Mouse (Mus musculus): Measurements from ENCODE around the gene Pacrg. TPM values are rescaled to one million over a fixed set of nuclear protein-coding genes. Genes with fewer than 3 reads are reported as not detected.

Pacrg gene
- polyA plus RNA-seq, 1 experiment from 2014 or later: 10.7 TPM

GRCm38 (mm10) chr17:10560053-10560452 is 280.1 kb downstream of the Pacrg start:
- Histone ChIP-seq H3K4me1 (no peaks in the 10 kb centered on the region), H3K4me3 (no peak overlapping the region), H3K9ac (no peak overlapping the region), H3K36me3 (replicated peaks) (no peaks in the 10 kb centered on the region), H3K27ac (no peak overlapping the region), H3K9me3 (no peaks in the 10 kb centered on the region), H3K27me3 (replicated peaks) (no peaks in the 10 kb centered on the region), H3K4me2 (no peak overlapping the region)
- ATAC-seq (replicated peaks): no peak
- 25% methylated on average over 3 of the region's 3 CpGs for WGBS

DNA sequence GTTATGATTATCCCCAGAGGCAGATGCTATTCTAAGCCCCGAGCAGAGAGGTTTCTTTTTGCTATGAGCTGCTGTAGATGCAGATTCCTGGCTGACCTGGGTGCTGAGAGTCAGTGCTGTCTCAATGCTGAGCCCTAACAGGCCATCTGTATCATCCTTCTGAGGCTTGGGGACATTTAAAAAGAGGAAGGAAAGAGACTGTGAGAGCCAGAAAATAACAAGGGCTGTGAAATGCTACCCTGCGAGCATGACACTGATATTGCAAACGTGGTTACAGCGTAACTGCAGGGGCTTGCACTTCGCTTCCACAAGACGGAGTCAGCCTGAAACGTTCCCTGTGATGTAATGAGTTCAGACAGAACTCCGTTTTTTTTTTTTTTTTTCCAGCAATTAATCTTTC is 281.4 kb downstream of the Pacrg start:
- Histone ChIP-seq H3K4me1 (no peaks in the 10 kb centered on the region), H3K4me2 (no peak overlapping the region), H3K36me3 (replicated peaks) (no peaks in the 10 kb centered on the region), H3K27me3 (replicated peaks) (no peaks in the 10 kb centered on the region), H3K4me3 (no peak overlapping the region), H3K9me3 (no peaks in the 10 kb centered on the region), H3K9ac (no peak overlapping the region), H3K27ac (no peak overlapping the region)
- WGBS: 79% methylated on average over 8 of the region's 8 CpGs
- ATAC-seq (replicated peaks): no peak

- 90% methylated on average over 16 of the region's 16 CpGs for WGBS
- no peak overlapping the region for H3K4me2 ChIP-seq
- no peak overlapping the region for H3K9ac ChIP-seq
- no peak for ATAC-seq (replicated peaks)
- H3K27ac ChIP-seq: no peak overlapping the region
- no peaks in the 10 kb centered on the region for H3K4me1 ChIP-seq
- H3K4me3 ChIP-seq: no peak overlapping the region
- H3K9me3 ChIP-seq: no peaks in the 10 kb centered on the region
- 0 out of 2 replicates have a peak, but pooled peaks cover 2% of the 10 kb centered on the region for H3K27me3 ChIP-seq (replicated peaks)
- no peaks in the 10 kb centered on the region for H3K36me3 ChIP-seq (replicated peaks)
These were observed 287.6 kb downstream of the Pacrg start for GRCm38 (mm10) chr17:10552295-10553056.

DNA sequence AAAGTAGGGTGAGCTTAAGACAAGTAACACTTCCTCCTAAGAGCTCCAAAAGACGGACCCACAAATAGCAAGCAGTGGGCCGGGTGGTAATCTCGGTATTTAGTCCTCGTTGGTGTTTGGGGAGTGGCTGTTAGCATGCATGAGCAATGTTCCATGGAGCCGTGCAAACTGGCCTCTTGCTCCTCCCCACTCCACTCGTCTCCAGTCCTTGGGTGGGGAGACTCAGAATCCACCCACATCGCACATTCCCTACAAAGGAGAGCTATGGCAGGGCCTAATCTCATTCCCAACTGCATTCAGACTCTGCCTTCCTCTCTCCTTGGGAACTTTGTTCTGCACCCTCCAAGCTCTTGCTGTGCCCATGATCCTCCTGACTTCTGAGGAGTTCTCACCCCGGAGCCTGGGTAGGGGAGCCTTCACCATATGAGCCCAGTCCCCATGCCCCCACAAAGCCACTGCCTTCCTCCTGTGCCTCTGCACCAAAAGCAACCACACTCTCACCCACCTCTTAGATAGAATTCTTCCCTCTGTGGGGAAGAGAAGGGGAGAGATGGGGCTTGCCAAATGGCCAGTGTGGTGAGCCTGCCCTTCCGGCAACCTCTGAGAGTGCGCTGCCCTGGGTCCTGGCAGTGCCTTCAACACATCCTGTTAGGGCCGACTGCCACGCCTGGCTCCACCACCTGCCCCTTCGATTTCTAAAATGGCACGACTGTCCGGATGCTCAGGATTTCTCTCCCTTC is 289.2 kb downstream of the Pacrg start:
- no peak for ATAC-seq (replicated peaks)
- Histone ChIP-seq H3K9ac (no peak overlapping the region), H3K27ac (no peak overlapping the region), H3K9me3 (no peaks in the 10 kb centered on the region), H3K4me3 (no peak overlapping the region), H3K27me3 (replicated peaks) (0 out of 2 replicates have a peak, but pooled peaks cover 2% of the 10 kb centered on the region), H3K4me2 (no peak overlapping the region), H3K36me3 (replicated peaks) (no peaks in the 10 kb centered on the region), H3K4me1 (no peaks in the 10 kb centered on the region)
- 69% methylated on average over 15 of the region's 15 CpGs for WGBS

DNA sequence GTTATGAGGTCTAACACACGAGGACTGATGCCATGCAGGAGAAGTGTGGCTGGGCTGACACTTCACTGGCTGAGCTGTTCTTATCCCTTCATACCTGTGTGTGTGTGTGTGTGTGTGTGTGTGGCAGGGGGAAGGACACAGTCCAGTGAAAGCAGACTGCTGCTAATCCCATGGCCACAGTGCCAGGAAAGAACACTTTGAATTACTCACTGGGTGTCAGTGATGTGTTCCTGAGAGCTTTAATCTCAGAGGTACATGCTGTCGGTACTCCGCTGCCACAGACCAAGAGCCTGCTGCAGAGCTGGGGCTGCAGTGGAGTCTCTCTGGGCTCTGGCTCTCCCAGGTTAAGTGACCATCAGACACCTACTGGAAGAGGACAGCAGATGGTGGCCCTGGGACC is 290.3 kb downstream of the Pacrg start:
- 66% methylated on average over 3 of the region's 3 CpGs for WGBS
- no peaks in the 10 kb centered on the region for H3K36me3 ChIP-seq (replicated peaks)
- H3K4me2 ChIP-seq: no peak overlapping the region
- H3K9ac ChIP-seq: no peak overlapping the region
- ATAC-seq (replicated peaks): no peak
- H3K27me3 ChIP-seq (replicated peaks): 0 out of 2 replicates have a peak, but pooled peaks cover 2% of the 10 kb centered on the region
- no peaks in the 10 kb centered on the region for H3K9me3 ChIP-seq
- no peak overlapping the region for H3K27ac ChIP-seq
- H3K4me3 ChIP-seq: no peak overlapping the region
- no peaks in the 10 kb centered on the region for H3K4me1 ChIP-seq

DNA sequence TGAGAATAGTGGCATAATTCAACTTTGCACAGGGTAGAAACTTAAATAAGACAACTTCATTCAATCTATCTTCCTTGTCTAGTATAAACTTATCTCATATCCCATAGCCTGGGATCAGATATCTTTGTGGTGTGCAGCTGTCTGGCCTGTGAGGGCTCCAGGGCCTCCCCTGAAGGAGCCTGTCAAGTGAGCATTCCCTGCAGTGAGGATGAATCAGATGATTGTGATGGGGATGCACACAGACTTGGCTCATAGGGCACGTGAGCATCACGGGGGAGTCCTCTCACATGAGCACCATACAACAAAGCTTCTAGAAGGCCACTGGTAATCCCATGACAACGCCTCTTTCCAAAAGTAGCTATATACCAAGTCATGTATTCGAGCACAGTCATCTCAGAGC is 291.1 kb downstream of the Pacrg start:
- Histone ChIP-seq H3K27me3 (replicated peaks) (0 out of 2 replicates have a peak, but pooled peaks cover 2% of the 10 kb centered on the region), H3K4me3 (no peak overlapping the region), H3K9ac (no peak overlapping the region), H3K36me3 (replicated peaks) (no peaks in the 10 kb centered on the region), H3K9me3 (no peaks in the 10 kb centered on the region), H3K4me1 (no peaks in the 10 kb centered on the region), H3K27ac (no peak overlapping the region), H3K4me2 (no peak overlapping the region)
- 82% methylated on average over 4 of the region's 4 CpGs for WGBS
- ATAC-seq (replicated peaks): no peak

GRCm38 (mm10) chr17:10540772-10541171 is 299.3 kb downstream of the Pacrg start:
- Histone ChIP-seq H3K4me2 (no peak overlapping the region), H3K4me1 (no peaks in the 10 kb centered on the region)

DNA sequence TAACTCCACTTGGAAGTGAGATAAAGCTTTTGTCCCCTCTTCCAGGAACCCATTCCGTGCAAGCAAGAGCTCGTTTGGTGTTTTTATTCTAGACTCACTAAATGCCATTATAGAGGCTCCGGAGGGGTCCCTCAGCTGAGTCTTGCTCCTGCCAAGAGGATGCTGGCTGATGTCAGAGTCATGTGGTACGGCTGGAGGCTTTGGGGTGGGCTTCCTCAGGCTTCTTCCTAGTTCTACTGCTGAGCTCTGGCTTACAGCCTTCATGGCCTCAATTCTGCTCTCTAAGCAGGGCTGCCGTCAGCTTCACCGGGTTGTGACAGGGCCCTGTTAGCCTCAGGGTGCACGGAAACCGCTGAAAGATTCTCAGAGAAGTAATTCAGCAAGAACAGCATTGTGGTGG is 305.9 kb downstream of the Pacrg start:
- H3K4me3 ChIP-seq: no peak overlapping the region
- H3K9me3 ChIP-seq: no peaks in the 10 kb centered on the region
- H3K27ac ChIP-seq: peak overlapping the region; percentile 57
- no peaks in the 10 kb centered on the region for H3K36me3 ChIP-seq (replicated peaks)
- H3K4me2 ChIP-seq: no peak overlapping the region
- 41% methylated on average over 8 of the region's 8 CpGs for WGBS
- H3K27me3 ChIP-seq (replicated peaks): no peaks in the 10 kb centered on the region
- no peak overlapping the region for H3K9ac ChIP-seq
- peak; percentile 60; the same call in 1 of the 2 replicates for ATAC-seq (replicated peaks)
- peaks cover 7% of the 10 kb centered on the region for H3K4me1 ChIP-seq

More at GRCm38 (mm10) chr17:10540772-10541171, 299.3 kb downstream of the Pacrg start:
- Histone ChIP-seq H3K27ac (no peak overlapping the region), H3K4me3 (no peak overlapping the region), H3K9ac (no peak overlapping the region), H3K9me3 (no peaks in the 10 kb centered on the region), H3K27me3 (replicated peaks) (no peaks in the 10 kb centered on the region), H3K36me3 (replicated peaks) (no peaks in the 10 kb centered on the region)
- 85% methylated on average over 2 of the region's 2 CpGs for WGBS
- no peak for ATAC-seq (replicated peaks)

GRCm38 (mm10) chr17:10533461-10533860 is 306.6 kb downstream of the Pacrg start:
- H3K9me3 ChIP-seq: no peaks in the 10 kb centered on the region
- peaks cover 7% of the 10 kb centered on the region for H3K4me1 ChIP-seq
- H3K36me3 ChIP-seq (replicated peaks): no peaks in the 10 kb centered on the region
- H3K27me3 ChIP-seq (replicated peaks): no peaks in the 10 kb centered on the region
- H3K4me3 ChIP-seq: no peak overlapping the region
- no peak for ATAC-seq (replicated peaks)
- H3K4me2 ChIP-seq: no peak overlapping the region
- WGBS: 83% methylated on average over 7 of the region's 7 CpGs
- no peak overlapping the region for H3K9ac ChIP-seq
- H3K27ac ChIP-seq: no peak overlapping the region

- Histone ChIP-seq H3K27me3 (replicated peaks) (no peaks in the 10 kb centered on the region), H3K9ac (no peak overlapping the region), H3K27ac (no peak overlapping the region), H3K4me2 (no peak overlapping the region), H3K36me3 (replicated peaks) (no peaks in the 10 kb centered on the region), H3K4me3 (no peak overlapping the region), H3K4me1 (peaks cover 7% of the 10 kb centered on the region), H3K9me3 (no peaks in the 10 kb centered on the region)
- 17% methylated on average over 8 of the region's 8 CpGs for WGBS
- ATAC-seq (replicated peaks): 0 out of 2 replicates have a peak, but pooled peaks have one; percentile 48
These were observed 309.1 kb downstream of the Pacrg start for GRCm38 (mm10) chr17:10531024-10531423.

DNA sequence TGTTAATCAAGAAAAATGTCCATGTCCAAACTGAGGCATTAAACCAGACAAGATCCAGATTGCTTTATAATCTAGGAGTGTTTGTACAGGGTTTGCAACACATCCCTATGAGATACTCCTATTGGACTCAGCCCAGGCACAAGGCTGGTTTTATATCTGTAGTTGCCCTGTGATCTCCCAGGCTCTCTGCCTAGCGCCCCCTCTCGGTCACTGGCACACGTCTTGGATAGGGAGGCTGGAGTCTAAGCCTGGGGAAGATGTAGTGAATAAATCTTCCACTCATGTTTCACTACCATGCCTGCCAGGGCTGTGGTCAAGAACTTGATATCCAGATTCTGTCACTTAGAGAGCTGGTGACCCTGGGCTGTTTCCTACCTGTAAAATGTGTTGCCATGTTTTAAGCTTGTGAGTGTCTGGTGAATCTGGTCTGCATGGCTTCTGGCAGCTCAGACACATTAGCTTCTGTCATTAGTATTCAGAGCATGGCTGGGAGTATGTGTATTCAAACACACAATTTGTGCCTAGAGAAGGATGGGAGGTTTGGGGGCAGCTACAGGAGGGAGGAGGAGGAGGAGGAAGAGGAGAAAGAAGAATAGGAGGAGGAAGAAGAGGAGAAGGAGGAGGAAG is 310.7 kb downstream of the Pacrg start:
- Histone ChIP-seq H3K4me1 (peaks cover 6% of the 10 kb centered on the region), H3K36me3 (replicated peaks) (no peaks in the 10 kb centered on the region), H3K9ac (no peak overlapping the region), H3K4me3 (no peak overlapping the region), H3K27me3 (replicated peaks) (no peaks in the 10 kb centered on the region), H3K4me2 (no peak overlapping the region), H3K27ac (no peak overlapping the region), H3K9me3 (no peaks in the 10 kb centered on the region)
- no peak for ATAC-seq (replicated peaks)
- WGBS: 79% methylated on average over 3 of the region's 3 CpGs

DNA sequence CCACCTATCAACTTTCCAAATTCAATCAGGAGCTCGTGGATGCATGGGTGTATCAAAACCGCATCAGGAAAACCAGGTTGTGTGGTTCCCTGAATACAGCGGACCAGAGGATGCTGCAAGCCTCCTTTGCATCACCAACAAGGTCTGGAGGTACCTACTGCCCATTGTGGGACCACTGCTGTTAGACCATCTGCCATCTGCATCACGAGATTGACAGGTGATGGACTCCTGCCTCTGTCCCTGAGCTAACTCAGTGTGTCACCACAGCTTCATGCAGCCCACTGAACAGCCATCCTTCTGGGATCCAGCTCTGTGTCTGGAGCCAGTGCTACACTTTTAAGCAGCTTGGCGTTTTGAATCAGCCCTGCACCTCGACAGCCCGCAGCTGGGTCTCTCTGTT is 318.8 kb downstream of the Pacrg start:
- no peaks in the 10 kb centered on the region for H3K36me3 ChIP-seq (replicated peaks)
- no peak overlapping the region for H3K4me2 ChIP-seq
- no peaks in the 10 kb centered on the region for H3K9me3 ChIP-seq
- H3K4me3 ChIP-seq: no peak overlapping the region
- no peak overlapping the region for H3K27ac ChIP-seq
- H3K4me1 ChIP-seq: peaks cover 9% of the 10 kb centered on the region
- H3K27me3 ChIP-seq (replicated peaks): no peaks in the 10 kb centered on the region
- no peak for ATAC-seq (replicated peaks)
- 83% methylated on average over 7 of the region's 7 CpGs for WGBS
- H3K9ac ChIP-seq: no peak overlapping the region
